Mouse (Mus musculus) ovary, postnatal 14 days (tissue): ENCODE data around the gene Cars2.
"Not testable (repeated sequence)": the region's sequence is repeated elsewhere in the genome, so short reads cannot be mapped to it uniquely, and the experiment has no call there.

Experiments used
- DNase-seq: peaks from one replicate; pipeline ENCODE4 v3.0.0; 2022; ENCODE audit warnings: low spot score

Gene Cars2

GRCm38 (mm10) chr8:11475876-11476275 lies 74.7 kb downstream of the Cars2 start:
- no peak for DNase-seq

- no peak for DNase-seq
These were observed 75.2 kb downstream of the Cars2 start for GRCm38 (mm10) chr8:11475397-11475796.

DNA sequence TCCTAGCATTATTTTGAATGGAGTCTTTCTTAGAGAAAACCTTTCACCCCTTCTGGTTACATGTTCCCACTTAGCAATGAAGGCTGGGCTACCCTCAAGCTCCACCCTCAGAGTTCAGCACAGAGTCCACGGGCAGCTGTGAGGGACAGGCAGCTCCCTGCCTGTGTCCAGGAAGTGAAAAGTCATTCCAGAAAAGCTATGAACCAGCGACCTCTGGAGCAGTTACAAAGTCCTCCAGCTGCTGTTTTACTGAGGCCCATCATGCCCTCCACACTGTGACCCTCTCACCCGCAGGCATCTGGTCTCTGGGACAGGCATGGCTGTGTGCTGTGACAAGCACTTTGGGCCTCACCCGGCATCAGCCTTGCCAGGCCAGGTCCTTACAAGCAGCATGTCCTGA lies 77.5 kb downstream of the Cars2 start:
- DNase-seq, result no peak

GRCm38 (mm10) chr8:11471309-11471708 lies 79.3 kb downstream of the Cars2 start:
- DNase-seq, result no peak

- no peak for DNase-seq
These were observed 79.9 kb downstream of the Cars2 start for GRCm38 (mm10) chr8:11470694-11471093.

DNA sequence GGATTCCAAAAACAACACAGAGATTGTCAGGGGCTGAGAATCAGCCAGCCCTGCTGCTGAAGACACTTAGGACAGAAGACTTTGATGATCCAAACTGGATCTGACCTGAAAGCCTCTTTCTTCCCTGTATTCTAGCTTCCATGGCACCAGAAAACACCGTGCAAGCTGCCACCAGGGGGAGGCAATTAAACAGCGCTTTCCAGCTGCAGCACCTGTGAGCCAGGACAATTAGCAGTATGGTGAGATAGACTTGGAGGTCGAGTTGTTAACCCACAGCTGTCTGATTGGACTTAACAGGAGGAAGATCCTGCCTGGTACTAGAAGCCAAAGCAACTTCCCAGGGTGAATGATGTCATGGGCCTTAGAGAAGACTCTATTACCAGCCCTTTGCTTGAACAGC lies 81.5 kb downstream of the Cars2 start:
- DNase-seq, result peak; percentile 39

GRCm38 (mm10) chr8:11466528-11466927 lies 84.1 kb downstream of the Cars2 start:
- DNase-seq, result not testable (repeated sequence)

DNA sequence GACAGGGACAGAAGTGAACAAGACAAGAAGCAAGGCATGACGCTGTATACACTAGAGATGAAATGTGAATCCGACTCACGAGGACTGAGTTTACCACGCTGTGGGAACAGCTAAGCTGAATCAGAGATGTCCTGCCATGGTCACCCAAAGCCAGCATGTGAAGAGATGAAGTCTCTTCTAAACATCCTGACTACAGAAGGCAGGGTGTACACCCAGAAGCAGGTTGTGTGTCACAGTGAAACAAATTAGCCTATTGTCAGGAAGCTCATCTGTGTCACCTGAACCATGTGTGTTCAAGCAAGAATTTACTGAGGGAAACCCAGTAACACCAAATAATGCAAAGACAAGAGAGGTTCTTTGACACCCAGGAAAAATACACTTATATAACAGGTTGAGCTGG lies 85.0 kb downstream of the Cars2 start:
- DNase-seq, result no peak

- no peak for DNase-seq
These were observed 85.9 kb downstream of the Cars2 start for GRCm38 (mm10) chr8:11464707-11464964.
